Mouse (Mus musculus): Measurements from ENCODE around the gene Cntd1.

Gene Cntd1

DNA sequence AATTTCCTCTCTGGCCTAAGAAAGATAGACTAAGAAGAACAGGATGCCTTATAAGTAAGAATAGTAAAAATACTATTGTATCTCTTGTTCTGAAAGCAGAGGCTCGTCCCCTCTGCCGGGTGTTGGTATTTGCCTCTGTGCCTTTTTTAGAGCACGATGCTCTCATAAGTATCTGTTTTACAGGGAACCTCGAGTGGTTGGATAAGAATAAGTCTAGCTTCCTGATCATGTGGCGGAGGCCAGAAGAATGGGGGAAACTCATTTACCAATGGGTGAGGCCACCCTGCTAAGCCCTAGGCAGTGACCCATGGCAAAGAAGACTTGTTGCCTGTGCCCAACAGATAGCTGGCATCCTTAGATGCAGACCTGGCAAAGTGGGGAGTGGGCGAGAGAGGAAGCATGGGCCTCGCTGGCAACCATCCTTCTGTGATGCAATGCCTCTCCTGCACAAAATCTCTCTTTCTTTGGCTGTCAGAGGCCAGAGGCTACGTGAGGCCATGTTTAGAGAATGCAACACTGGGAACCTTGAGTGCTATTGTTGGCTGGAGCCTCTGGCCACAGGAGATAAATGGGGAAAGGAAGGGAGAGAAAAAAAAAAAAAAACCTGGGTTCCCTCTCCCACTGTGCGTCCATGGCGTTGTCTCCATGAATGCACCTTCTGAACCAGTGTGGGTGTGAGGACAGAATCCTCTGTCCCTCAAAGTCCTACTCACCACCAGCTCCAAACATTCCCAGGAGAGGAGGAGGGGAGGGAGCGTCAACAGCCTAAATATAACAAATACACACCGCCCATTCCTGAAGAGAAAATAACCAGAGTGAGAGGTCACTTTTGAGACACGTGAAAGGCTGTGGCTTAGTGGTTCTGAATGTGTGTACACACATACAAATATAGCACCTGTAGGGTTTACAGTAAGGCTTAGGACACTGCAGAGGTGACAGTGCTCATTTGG is 22.7 kb upstream of the Cntd1 start:
- no peak for DNase-seq (ENCODE audit: low spot score)

DNA sequence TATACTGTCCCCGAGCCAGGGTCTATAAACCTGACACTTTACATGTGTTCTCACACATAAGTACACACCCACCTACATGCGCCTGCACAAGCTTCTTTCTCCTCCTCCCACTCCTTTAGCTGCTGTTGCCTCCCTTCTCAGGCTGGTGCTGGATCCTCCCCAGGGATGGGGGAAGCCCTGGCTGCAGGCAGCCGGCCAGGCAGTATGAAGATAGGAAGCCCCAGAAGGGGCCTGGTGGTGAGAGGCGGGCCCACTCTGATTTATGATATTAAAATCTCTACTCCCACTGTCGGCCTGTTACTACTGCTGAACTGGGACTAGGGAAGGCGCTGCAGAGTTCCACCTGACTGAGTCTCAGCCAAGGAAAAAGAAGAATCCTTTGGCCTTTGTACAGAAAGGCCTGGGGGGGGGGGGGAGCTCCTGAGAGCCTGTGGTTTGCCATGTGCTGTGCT is 19.5 kb upstream of the Cntd1 start:
- no peak for DNase-seq (ENCODE audit: low spot score)

DNA sequence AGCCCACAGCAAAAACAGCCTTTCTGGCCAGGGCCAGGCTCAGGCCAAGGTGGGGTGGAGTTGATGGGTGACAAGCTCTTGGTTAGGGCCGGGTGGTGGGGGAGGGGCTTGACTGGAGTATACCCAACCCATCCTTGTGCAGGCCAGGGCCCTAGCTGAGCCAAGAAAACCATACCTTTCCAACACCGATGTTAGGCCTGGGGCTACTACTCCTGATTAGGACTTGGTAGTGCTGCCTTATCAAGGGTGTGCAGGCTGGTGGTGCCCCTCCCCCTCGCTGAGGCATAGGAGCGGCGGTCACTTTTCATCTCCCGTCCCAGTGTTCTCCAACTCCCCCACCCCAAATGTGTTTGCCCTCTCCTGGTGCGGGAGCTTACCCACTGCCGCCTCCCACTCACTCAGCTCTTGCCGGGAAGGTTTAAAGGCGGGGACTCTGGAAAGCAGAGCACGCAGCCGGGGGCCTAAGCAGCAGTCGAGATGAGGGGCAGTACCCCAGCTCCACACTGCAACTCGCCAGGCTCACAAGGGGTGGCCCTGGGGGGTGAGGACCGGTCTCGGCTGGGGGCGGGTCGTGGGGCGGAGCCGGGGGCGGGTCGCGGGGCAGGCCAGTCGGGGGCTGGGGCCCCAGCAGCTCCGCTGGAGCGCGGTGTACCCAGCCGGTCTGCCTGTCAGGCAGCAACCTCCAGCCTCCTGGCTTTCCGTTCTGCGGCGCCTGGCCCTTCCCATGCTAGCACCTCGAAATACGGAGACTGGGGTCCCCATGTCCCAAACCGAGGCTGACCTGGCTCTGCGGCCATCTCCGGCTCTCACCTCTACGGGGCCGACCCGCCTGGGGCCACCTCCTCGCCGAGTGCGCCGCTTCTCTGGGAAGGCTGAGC is 18.6 kb upstream of the Cntd1 start, which contains the start of gene Wnk4:
Wnk4 (plus strand) TSS at position 620 of the 878 bp plus-strand sequence.
- peak; percentile 72 for DNase-seq (ENCODE audit: low spot score)

DNA sequence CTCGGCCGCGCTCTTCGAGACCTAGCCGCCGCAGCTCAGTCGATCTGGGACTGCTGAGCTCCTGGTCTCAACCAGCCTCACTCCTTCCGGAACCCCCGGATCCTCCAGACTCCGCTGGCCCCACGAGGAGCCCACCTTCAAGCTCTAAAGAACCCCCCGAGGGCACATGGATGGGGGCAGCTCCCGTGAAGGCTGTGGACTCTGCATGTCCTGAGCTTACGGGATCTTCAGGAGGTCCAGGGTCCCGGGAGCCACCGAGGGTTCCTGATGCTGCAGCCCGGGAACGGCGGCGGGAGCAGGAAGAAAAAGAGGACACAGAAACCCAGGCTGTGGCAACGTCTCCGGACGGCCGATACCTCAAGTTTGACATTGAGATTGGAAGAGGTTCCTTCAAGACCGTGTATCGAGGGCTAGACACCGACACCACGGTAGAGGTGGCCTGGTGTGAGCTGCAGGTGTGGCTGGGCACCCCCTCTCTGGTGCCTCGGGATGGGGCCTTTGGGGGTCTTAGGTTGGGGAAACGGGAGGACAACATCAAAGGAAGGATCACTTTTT is 17.9 kb upstream of the Cntd1 start:
- no peak for DNase-seq (ENCODE audit: low spot score)

DNA sequence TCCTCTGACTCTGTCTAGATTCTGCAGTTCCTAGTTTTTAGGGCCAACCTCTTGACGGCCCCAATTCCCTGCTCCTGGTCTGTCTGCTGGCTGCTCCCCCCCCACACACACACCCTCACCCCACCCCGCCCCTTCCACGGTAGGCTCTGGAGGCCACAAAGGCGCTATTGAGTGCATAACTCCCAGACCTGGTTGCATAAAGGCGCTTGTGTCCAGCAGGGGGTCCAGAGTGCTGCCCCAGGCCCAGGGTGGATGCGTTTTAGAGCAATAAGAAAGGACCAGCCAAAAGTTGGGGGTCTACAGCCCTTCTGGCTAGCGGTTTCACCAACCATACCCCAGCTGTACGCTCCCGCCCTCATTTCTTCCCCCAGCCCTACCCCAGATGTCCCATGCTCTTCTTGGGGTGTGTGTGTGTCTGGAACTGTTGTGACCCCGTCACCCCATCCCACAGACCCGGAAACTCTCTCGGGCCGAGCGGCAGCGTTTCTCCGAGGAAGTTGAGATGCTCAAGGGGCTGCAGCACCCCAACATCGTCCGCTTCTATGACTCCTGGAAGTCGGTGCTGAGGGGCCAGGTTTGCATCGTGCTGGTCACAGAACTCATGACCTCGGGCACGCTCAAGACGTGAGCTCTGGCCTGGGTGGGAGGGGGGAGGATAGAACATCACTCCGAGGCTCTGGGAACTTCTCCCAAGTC is 16.4 kb upstream of the Cntd1 start:
- no peak for DNase-seq (ENCODE audit: low spot score)

DNA sequence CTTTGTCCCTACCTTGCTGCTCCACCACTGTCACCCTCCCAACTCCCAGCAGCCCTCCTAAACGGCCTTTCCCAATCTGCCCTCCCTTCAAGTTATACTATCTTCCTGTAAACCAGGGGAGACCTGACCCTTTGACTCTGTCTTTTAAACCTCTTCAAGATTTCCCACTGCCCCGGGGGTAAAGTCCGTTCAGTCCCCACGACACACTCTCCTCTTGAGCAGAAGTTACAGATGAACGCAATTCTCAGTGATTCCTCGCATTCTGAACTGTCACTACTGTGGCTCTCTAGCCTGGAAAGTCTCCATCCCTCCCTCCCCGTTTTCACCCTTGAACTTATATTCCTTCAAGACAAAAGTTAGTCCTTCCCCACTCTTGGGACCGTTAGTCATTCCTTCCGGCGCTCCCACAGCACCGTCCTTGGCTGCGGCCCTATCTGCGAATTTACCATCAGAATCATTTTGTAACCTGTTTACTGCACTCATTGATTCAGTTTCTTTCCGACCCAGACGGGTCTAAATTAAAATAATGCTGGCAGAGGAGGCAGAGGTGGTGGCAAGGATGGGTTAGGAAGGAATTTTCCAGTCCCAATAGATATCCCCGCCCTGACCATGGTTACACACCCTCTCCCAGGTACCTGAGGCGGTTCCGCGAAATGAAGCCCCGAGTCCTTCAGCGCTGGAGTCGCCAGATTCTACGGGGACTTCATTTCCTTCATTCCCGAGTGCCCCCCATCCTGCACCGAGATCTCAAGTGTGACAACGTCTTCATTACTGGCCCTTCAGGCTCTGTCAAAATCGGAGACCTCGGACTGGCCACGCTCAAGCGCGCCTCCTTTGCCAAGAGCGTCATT is 15.4 kb upstream of the Cntd1 start:
- DNase-seq (ENCODE audit: low spot score): no peak

DNA sequence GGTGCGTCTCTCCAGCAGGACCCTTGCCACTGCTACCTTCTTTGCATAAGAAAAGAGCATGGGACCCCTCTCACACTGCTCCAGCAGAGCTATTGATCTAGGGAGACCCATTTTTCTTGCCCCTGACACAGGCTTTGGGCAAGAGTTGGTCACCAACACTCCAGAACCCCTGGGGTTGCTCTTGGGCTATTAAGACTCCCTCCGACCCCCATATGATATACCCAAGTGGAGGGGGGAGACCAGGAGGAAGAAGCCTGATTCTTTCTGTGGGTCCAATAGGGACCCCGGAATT is 14.9 kb upstream of the Cntd1 start:
- no peak for DNase-seq (ENCODE audit: low spot score)

DNA sequence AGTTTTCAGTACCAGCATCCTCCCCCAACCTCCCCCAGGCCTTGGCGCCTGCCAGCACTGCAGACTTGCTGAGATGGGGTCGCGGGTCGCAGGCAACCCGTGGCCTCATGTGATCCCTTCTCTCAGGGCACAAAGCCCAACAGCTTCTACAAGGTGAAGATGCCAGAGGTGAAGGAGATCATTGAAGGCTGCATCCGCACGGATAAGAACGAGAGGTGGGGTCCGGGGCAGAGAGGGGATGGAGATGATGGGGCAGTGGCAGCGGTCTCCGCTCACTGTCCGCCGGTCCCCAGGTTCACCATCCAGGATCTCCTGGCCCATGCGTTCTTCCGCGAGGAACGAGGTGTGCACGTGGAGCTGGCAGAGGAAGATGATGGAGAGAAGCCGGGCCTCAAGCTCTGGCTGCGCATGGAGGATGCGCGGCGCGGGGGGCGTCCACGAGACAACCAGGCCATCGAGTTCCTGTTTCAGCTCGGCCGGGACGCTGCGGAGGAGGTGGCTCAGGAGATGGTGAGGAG is 13.8 kb upstream of the Cntd1 start:
- no peak for DNase-seq (ENCODE audit: low spot score)

DNA sequence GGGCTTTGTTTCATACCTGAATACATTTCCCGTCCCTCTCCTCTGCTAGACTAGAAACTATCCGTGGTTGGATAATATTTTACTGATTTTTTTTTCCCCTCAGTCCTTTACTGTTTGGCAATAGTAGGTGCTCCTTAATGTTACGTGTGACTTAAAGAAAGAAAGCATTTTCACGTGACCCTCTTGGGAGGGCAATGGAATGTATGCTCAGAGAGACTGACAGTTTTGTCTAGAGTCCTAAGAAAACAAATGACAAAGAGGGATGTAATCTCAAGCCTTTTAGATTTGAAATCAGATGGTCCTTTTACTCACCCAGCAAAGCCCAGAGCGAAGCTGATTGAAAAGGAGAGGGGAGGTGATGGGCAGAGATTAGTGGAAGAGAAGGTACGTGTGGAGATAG is 12.9 kb upstream of the Cntd1 start:
- DNase-seq (ENCODE audit: low spot score): no peak

DNA sequence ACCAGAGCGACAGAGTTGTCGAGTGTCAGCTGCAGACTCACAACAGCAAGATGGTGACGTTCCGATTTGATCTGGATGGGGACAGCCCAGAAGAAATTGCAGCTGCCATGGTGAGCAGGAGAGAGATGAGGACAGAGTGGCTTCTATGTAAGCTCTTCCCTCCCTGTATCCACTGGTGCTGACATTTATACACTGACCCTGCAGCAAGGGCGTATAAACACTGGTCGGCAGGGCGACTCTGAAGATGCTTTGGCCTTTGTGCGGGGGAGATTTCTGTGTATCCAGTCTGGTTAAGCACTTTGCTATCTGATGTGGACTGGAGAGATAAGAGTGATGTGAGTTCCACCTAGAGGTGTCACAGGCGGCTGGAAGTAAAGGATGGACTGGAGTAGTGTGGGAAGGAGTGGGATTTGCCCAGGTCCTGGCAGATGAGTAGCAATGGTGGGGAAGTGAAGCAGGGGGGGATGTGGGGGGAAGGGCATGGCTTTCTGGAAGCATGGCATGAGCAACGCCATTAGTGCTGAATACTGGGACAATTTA is 9.2 kb upstream of the Cntd1 start:
- DNase-seq (ENCODE audit: low spot score): no peak

DNA sequence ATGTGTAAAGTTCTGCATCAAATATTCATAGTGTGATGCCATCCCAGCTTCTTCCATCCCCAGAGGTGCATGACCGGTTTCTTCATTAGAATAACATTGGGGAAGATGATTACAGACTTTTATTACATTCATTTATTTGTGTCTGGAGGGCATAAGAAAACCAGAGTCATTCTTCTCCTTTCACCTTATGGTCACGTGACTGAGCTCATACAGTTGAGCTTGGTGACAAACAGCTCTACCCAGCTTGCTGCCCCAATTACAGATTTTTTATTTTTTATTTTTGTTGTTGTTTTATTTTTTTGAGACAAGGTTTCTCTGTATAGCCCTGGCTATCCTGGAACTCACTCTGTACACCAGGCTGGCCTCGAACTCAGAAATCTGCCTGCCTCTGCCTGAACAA is 6.4 kb upstream of the Cntd1 start:
- no peak for DNase-seq (ENCODE audit: low spot score)

DNA sequence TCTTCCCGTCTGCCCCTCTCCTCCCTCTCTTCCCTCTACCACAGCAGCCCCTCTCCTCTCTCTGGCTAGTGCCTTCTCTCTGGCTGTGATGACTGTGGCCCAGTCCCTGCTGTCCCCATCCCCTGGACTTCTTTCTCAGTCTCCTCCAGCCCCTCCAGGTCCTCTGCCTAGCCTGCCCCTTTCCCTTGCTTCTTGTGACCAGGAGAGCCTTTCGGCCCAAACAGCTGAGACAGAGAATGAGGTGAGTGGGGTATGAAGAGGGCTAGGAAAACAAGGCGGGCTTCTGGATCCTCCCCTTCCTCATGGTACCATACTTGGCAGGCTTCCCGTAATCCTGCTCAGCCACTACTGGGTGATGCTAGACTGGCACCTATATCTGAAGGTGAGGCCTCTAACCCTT is 3.5 kb upstream of the Cntd1 start:
- no peak for DNase-seq (ENCODE audit: low spot score)

DNA sequence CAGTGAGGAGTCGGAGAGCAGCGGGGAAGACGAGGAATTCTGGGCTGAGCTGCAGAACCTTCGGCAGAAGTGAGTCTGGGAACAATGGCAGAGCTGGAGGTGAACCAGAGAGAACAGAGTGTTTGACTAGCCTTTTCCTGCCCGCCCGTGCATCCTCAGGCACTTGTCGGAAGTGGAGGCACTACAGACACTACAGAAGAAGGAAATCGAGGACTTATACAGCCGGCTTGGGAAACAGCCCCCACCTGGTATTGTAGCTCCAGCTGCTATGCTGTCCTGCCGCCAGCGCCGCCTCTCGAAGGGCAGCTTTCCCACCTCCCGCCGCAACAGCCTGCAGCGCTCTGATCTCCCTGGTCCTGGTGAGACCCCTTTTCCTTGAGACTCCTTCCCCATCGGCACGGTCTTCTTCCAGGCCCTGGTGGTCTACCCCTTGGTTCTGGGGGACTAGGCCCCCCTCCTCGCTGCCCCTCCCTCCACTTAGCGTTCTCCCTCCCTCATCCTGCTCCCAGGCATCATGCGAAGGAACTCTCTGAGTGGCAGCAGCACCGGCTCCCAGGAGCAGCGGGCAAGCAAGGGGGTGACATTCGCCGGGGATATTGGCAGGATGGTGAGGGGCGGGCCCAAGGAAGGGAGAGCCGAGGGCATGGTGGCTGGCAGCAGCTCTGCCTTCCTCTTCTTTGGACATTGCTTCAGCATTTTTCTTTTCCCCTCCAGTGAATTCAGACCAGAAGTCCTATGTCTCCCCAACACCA is 2.3 kb upstream of the Cntd1 start:
- DNase-seq (ENCODE audit: low spot score): no peak

DNA sequence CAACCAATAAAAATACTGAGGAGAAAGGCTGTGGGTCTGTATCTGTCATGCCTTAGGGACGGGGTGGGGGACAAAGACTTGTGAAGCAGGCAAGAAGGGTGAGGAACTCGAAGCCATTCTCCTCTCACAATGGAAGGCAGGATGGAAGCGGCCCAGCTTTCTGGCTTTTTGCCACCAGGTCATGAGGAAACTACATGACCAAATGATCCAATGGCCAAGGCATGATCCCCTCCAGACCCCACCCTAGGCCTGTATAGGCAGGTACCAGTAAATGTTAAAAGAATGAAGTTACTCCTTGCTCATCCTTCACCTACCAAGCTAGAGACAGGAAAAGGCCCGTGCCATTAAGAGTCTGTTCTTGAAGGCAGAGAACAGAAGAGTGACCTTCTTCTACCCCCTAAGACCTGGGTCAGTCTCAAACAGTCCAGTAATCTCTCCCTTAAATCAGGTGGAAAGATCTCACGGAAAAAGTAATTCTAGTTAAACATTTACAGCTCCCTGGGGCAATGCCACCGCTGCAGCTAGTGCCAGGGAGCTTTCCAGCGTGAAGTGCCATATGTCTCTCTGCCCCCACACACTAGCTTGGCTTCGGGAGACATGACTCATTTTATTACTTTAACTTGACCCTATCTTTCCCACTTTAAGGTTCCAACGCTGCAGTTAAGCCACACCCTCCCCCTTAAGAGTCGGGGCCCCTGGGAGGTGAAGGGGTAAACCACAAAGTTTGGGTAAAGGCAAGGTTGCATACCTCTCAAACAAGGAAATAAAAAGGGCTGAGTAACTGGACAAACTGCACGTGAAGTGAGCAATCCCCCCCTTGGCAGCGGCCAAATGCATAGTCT is 1.2 kb upstream of the Cntd1 start:
- no peak for DNase-seq (ENCODE audit: low spot score)

DNA sequence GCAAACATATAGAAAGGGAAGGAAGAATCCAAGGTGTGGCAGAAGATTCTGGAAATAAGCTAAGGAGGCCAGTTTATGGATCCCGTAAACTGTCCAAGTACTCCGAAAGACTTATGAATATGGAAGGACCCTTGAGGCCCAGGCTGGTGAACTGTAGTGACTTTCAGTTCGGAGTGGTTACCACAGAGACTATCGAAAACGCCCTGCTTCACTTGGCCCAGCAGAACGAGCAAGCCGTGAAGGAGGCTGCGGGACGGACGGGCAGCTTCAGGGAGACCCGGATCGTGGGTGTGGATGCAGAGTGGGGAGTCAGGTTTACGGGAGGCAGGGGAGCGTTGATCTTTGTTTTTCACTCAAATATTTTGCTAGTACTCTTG is 369 bp downstream of the Cntd1 start:
- no peak for DNase-seq (ENCODE audit: low spot score)

DNA sequence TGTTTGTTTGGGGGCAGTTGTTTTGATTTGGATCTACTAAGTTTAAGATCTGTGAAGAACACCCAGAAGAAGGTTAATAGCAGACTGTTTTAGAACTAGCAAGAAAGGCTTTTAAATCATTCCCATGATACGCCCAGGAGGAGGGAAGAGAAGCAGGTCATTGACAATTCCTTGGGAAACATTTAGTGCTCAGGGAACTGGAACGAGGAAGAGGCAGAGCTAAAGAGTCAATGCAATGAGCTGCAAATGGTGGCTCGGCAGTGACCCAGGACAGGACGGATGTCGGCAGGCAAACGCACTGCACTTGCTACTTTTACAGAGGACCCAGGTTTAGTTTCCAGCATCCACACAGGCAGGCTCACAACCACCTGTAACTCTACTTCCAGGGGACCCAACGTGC is 2.0 kb downstream of the Cntd1 start:
- DNase-seq (ENCODE audit: low spot score): no peak

DNA sequence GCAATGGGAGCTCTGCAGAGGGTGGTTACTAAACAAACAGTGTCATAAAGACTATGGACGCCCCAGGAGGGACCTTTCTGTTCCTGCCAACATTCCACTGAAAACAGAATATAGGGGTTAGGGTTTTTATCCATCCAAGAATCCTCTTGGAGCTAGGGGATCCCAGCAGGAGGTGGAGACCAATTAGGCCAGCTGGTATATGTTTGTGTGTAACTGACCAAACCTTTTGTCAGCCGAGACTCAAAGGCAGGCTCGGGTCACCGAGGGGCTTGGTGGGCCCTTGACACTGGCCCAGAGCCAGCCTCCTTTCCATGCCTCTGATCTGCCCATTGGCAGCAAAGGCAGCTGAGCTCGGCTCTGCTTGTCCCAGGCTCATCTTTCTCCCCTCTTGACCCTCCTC is 4.1 kb downstream of the Cntd1 start:
- DNase-seq (ENCODE audit: low spot score): no peak

DNA sequence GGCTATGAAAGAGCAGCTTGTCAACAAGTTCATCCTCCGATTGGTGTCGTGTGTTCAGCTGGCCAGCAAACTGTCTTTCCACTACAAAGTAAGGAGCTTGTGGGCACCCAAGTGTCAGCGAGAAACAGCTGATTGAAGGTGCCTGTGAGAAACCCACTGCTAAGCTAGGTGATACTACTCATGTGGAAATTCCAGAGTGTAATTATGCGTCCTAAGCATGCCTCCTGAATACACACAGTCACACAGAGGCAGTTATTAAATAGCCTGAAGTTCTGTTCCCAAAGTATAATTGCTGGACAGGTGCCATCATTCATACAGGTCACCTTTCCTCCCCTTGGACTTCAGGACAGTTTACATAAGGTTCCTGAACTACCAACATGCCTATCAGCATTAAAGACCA is 5.0 kb downstream of the Cntd1 start:
- no peak for DNase-seq (ENCODE audit: low spot score)

DNA sequence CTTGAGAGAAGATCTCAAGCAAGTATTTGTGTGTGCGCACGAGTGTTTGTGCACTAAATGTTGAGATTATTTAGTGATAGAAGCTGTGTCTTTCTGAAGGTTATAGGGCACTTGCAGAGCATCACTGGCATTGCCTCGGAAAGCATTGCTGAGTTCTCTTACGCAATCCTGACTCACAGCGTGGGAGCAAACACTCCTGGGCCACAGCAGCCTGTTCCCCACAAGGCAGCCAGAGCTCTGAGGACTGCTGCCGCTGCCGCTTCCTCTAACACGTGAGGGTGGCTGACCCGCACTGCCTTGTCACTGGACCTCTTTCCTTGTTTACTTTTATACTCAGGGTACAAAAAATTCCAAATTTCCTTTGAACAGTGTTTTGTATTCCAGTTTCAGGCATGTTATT is 8.5 kb downstream of the Cntd1 start:
- no peak for DNase-seq (ENCODE audit: low spot score)
